Mouse (Mus musculus) limb, embryonic 11.5 days (tissue): ENCODE data around the gene Nr3c2. TPM values are rescaled to one million over a fixed set of nuclear protein-coding genes. Genes with fewer than 3 reads are reported as not detected.

ENCODE experiments used
- ATAC-seq: fragments of 200-750 bp; cut with Nextera tagmentation; 2 replicates; pipeline ENCODE4 v1.8.0; 2017; ENCODE audit warnings: low read depth; ENCODE audit not compliant: insufficient number of reproducible peaks, low FRiP score, low TSS enrichment
- DNase-seq: peaks from one replicate; pipeline ENCODE4 v3.0.0-alpha.2; 2015; ENCODE audit warnings: low spot score
- H3K27ac ChIP-seq: fragments of 300-500 bp; sonication (generic); replicated peaks from 2 replicates; pipeline ENCODE4 v1.5.1; 2014; ENCODE audit warnings: low read depth, mild to moderate bottlenecking, low read length
- H3K27me3 ChIP-seq: fragments of 300-500 bp; sonication (generic); 2 replicates; pipeline ENCODE4 v1.6.1; 2014; ENCODE audit warnings: mild to moderate bottlenecking, low read length, mixed read lengths; ENCODE audit not compliant: control insufficient read depth, insufficient read depth
- H3K36me3 ChIP-seq: fragments of 300-500 bp; sonication (generic); 2 replicates; pipeline ENCODE4 v1.6.1; 2014; ENCODE audit warnings: mild to moderate bottlenecking, low read length, moderate library complexity, mixed read lengths; ENCODE audit not compliant: control insufficient read depth, insufficient read depth
- H3K4me1 ChIP-seq: fragments of 300-500 bp; sonication (generic); 2 replicates; pipeline ENCODE4 v1.6.1; 2014; ENCODE audit warnings: low read length, mixed read lengths; ENCODE audit not compliant: control insufficient read depth, insufficient read depth
- H3K4me2 ChIP-seq: fragments of 300-500 bp; sonication (generic); 2 replicates; pipeline ENCODE4 v1.6.1; 2014; ENCODE audit warnings: low read depth, mild to moderate bottlenecking, moderate library complexity; ENCODE audit not compliant: severe bottlenecking
- H3K4me3 ChIP-seq: fragments of 300-500 bp; sonication (generic); 2 replicates; pipeline ENCODE4 v1.5.1; 2014; ENCODE audit warnings: low read depth, low read length
- H3K9ac ChIP-seq: fragments of 300-500 bp; sonication (generic); 2 replicates; pipeline ENCODE4 v1.6.1; 2014; ENCODE audit warnings: mild to moderate bottlenecking, low read length
- H3K9me3 ChIP-seq: fragments of 300-500 bp; sonication (generic); 2 replicates; pipeline ENCODE4 v1.6.1; 2016; ENCODE audit warnings: low read length; ENCODE audit not compliant: control insufficient read depth
- WGBS: fragments of 180-500 bp; shearing (Covaris S2); extraction: QIAGEN DNeasy Blood & Tissue Kit; methylation state at CpG from one replicate; pipeline ENCODE4 v1.1.7; 2014; 5-methylcytosine and 5-hydroxymethylcytosine counted together
- polyA plus RNA-seq: library from polyadenylated mRNA; unstranded; fragments of >200 nt; fragmentation: Nextera tagmentation; extraction: Ambion mirVana; gene quantifications from 2 replicates; pipeline ENCODE4 v1.2.1, GENCODE M21; 2014

Gene Nr3c2
- polyA plus RNA-seq, 1 experiment from 2014 or later, result 0.37 TPM

- Histone ChIP-seq H3K4me3 (no peak overlapping the region), H3K27me3 (no peaks in the 10 kb centered on the region), H3K9ac (no peak overlapping the region), H3K27ac (no peak overlapping the region), H3K9me3 (no peaks in the 10 kb centered on the region), H3K36me3 (no peaks in the 10 kb centered on the region), H3K4me2 (no peak overlapping the region), H3K4me1 (no peaks in the 10 kb centered on the region)
- ATAC-seq (no peak), DNase-seq (no peak)
- WGBS, result 90% methylated on average over 10 of the region's 10 CpGs
Observed at GRCm38 (mm10) chr8:77114769-77115168, 215.5 kb downstream of the Nr3c2 start.

- no peaks in the 10 kb centered on the region for H3K4me1 ChIP-seq
- DNase-seq, result no peak
- no peak overlapping the region for H3K9ac ChIP-seq
- 76% methylated on average over 7 of the region's 7 CpGs for WGBS
- H3K27me3 ChIP-seq, result no peaks in the 10 kb centered on the region
- H3K4me2 ChIP-seq, result no peak overlapping the region
- H3K9me3 ChIP-seq, result no peaks in the 10 kb centered on the region
- H3K4me3 ChIP-seq, result no peak overlapping the region
- no peak overlapping the region for H3K27ac ChIP-seq
- no peak for ATAC-seq
- H3K36me3 ChIP-seq, result no peaks in the 10 kb centered on the region
Observed at GRCm38 (mm10) chr8:77116419-77117079, 217.3 kb downstream of the Nr3c2 start.

GRCm38 (mm10) chr8:77120810-77121570, 221.7 kb downstream of the Nr3c2 start:
- ATAC-seq (no peak), DNase-seq (no peak)
- WGBS, result 64% methylated on average over 10 of the region's 10 CpGs
- Histone ChIP-seq H3K9me3 (no peaks in the 10 kb centered on the region), H3K4me1 (no peaks in the 10 kb centered on the region), H3K9ac (no peak overlapping the region), H3K27ac (no peak overlapping the region), H3K4me3 (no peak overlapping the region), H3K4me2 (no peak overlapping the region), H3K27me3 (no peaks in the 10 kb centered on the region), H3K36me3 (no peaks in the 10 kb centered on the region)

GRCm38 (mm10) chr8:77121571-77121890, 222.3 kb downstream of the Nr3c2 start:
- ATAC-seq (no peak), DNase-seq (no peak)
- Histone ChIP-seq H3K4me3 (no peak overlapping the region), H3K4me2 (no peak overlapping the region), H3K27ac (no peak overlapping the region), H3K36me3 (no peaks in the 10 kb centered on the region), H3K27me3 (no peaks in the 10 kb centered on the region), H3K9ac (no peak overlapping the region), H3K4me1 (no peaks in the 10 kb centered on the region), H3K9me3 (no peaks in the 10 kb centered on the region)
- WGBS, result 4% methylated on average over 1 of the region's 1 CpGs

GRCm38 (mm10) chr8:77122300-77122699, 223.1 kb downstream of the Nr3c2 start:
- no peak for DNase-seq
- ATAC-seq, result no peak
- no peaks in the 10 kb centered on the region for H3K4me1 ChIP-seq
- no peaks in the 10 kb centered on the region for H3K36me3 ChIP-seq
- no peaks in the 10 kb centered on the region for H3K27me3 ChIP-seq
- no peak overlapping the region for H3K4me3 ChIP-seq
- no peak overlapping the region for H3K27ac ChIP-seq
- H3K9me3 ChIP-seq, result no peaks in the 10 kb centered on the region
- H3K9ac ChIP-seq, result no peak overlapping the region
- H3K4me2 ChIP-seq, result no peak overlapping the region
- WGBS, result 79% methylated on average over 5 of the region's 5 CpGs

- Histone ChIP-seq H3K36me3 (no peaks in the 10 kb centered on the region), H3K27me3 (no peaks in the 10 kb centered on the region), H3K4me1 (no peaks in the 10 kb centered on the region), H3K9me3 (no peaks in the 10 kb centered on the region), H3K27ac (no peak overlapping the region), H3K4me3 (no peak overlapping the region), H3K4me2 (no peak overlapping the region), H3K9ac (no peak overlapping the region)
- no peak for DNase-seq
- 92% methylated on average over 7 of the region's 7 CpGs for WGBS
- ATAC-seq, result no peak
Observed at GRCm38 (mm10) chr8:77125777-77126176, 226.5 kb downstream of the Nr3c2 start.

GRCm38 (mm10) chr8:77128006-77128405, 228.8 kb downstream of the Nr3c2 start:
- H3K4me2 ChIP-seq, result no peak overlapping the region
- no peaks in the 10 kb centered on the region for H3K27me3 ChIP-seq
- DNase-seq, result no peak
- H3K4me3 ChIP-seq, result no peak overlapping the region
- WGBS, result 80% methylated on average over 4 of the region's 4 CpGs
- H3K9ac ChIP-seq, result no peak overlapping the region
- no peaks in the 10 kb centered on the region for H3K9me3 ChIP-seq
- H3K36me3 ChIP-seq, result no peaks in the 10 kb centered on the region
- H3K27ac ChIP-seq, result no peak overlapping the region
- H3K4me1 ChIP-seq, result no peaks in the 10 kb centered on the region
- ATAC-seq, result no peak

GRCm38 (mm10) chr8:77132903-77133637, 233.8 kb downstream of the Nr3c2 start:
- H3K36me3 ChIP-seq, result no peaks in the 10 kb centered on the region
- ATAC-seq, result peak; percentile 65
- no peaks in the 10 kb centered on the region for H3K9me3 ChIP-seq
- H3K27ac ChIP-seq, result no peak overlapping the region
- no peak overlapping the region for H3K4me2 ChIP-seq
- H3K4me3 ChIP-seq, result no peak overlapping the region
- H3K4me1 ChIP-seq, result peaks cover 3% of the 10 kb centered on the region; the same call in 1 of the 2 replicates
- no peaks in the 10 kb centered on the region for H3K27me3 ChIP-seq
- 37% methylated on average over 11 of the region's 11 CpGs for WGBS
- peak; percentile 62 for DNase-seq
- no peak overlapping the region for H3K9ac ChIP-seq
